Mouse (Mus musculus) midbrain, embryonic 15.5 days (tissue): Measurements from ENCODE around the gene Gpr146. TPM values are rescaled to one million over a fixed set of nuclear protein-coding genes. Genes with fewer than 3 reads are reported as not detected.

Experiments used
- ATAC-seq: fragments of 200-750 bp; cut with Nextera tagmentation; replicated peaks from 2 replicates; pipeline ENCODE4 v1.8.0; 2017; ENCODE audit warnings: moderate TSS enrichment
- H3K27ac ChIP-seq: fragments of 300-500 bp; sonication (generic); 2 replicates; pipeline ENCODE4 v1.5.1; 2015; ENCODE audit warnings: mild to moderate bottlenecking, inconsistent platforms
- H3K27me3 ChIP-seq: fragments of 300-500 bp; sonication (generic); replicated peaks from 2 replicates; pipeline ENCODE4 v1.6.1; 2015; ENCODE audit warnings: inconsistent platforms
- H3K36me3 ChIP-seq: fragments of 300-500 bp; sonication (generic); replicated peaks from 2 replicates; pipeline ENCODE4 v1.6.1; 2015; ENCODE audit warnings: inconsistent platforms
- H3K4me1 ChIP-seq: fragments of 300-500 bp; sonication (generic); 2 replicates; pipeline ENCODE4 v1.6.1; 2015; ENCODE audit warnings: inconsistent platforms
- H3K4me2 ChIP-seq: fragments of 300-500 bp; sonication (generic); 2 replicates; pipeline ENCODE4 v1.6.1; 2015; ENCODE audit warnings: inconsistent platforms, mild to moderate bottlenecking, moderate library complexity
- H3K4me3 ChIP-seq: fragments of 300-500 bp; sonication (generic); 2 replicates; pipeline ENCODE4 v1.5.1; 2015; ENCODE audit warnings: mild to moderate bottlenecking, inconsistent platforms
- H3K9ac ChIP-seq: fragments of 300-500 bp; sonication (generic); 2 replicates; pipeline ENCODE4 v1.6.1; 2015; ENCODE audit warnings: mild to moderate bottlenecking, inconsistent platforms
- H3K9me3 ChIP-seq: fragments of 300-500 bp; sonication (generic); 2 replicates; pipeline ENCODE4 v1.6.1; 2016; ENCODE audit warnings: inconsistent platforms
- WGBS: fragments of 180-500 bp; shearing (Covaris S2); methylation state at CpG from one replicate; pipeline ENCODE4 v1.1.7; 2015; ENCODE audit warnings: mixed read lengths; 5-methylcytosine and 5-hydroxymethylcytosine counted together
- polyA plus RNA-seq: library from polyadenylated mRNA; unstranded; fragments of >200 nt; fragmentation: Nextera tagmentation; extraction: Ambion mirVana; gene quantifications from 2 replicates; pipeline ENCODE4 v1.2.1, GENCODE M21; 2015

Gpr146 gene
- polyA plus RNA-seq, 1 experiment from 2014 or later: 2.5 TPM

DNA sequence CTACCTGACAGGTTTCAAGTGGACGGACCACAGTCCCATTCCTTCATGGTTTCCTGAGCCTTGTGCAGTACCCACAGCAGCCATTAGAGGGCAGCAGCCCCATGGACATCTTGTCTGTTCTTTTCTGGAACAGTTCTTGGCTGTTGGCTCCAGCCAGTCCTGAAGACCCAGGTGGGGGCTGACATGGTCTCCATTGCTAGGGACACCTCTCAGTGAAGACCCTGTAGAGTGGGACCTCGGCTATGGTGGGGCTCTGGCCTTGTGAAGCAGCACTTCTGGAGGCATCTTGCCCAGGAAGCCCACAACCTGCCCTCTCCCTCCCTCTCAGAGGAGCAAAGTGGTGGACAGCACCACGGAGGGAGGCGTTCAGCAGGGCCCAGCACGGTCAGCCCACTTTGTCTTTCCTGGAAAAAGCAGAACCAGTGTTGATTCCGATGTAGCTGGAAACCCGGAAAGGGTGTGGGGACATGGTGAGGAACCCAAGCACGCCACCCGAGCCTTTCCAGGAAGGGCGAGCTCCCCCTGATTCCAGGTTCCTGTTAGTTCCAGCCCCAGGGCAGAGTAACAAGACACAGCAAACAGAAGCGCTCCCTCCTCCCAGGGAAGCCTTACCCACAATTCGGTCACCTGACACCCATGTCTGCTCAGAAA, 13.1 kb upstream of the Gpr146 start:
- Histone ChIP-seq H3K4me3 (no peak overlapping the region), H3K4me1 (peaks cover 9% of the 10 kb centered on the region), H3K9me3 (no peaks in the 10 kb centered on the region), H3K27ac (0 out of 2 replicates have a peak overlapping the region, but pooled peaks have one; percentile 21), H3K9ac (no peak overlapping the region), H3K27me3 (no peaks in the 10 kb centered on the region), H3K4me2 (no peak overlapping the region), H3K36me3 (no peaks in the 10 kb centered on the region)
- ATAC-seq: peak; percentile 75
- 33% methylated on average over 12 of the region's 12 CpGs for WGBS

GRCm38 (mm10) chr5:139364911-139365571, 12.5 kb upstream of the Gpr146 start:
- WGBS: 34% methylated on average over 5 of the region's 5 CpGs
- Histone ChIP-seq H3K36me3 (no peaks in the 10 kb centered on the region), H3K27ac (0 out of 2 replicates have a peak overlapping the region, but pooled peaks have one; percentile 21), H3K4me3 (no peak overlapping the region), H3K4me2 (no peak overlapping the region), H3K9ac (no peak overlapping the region), H3K27me3 (no peaks in the 10 kb centered on the region), H3K4me1 (peaks cover 9% of the 10 kb centered on the region), H3K9me3 (no peaks in the 10 kb centered on the region)
- peak; percentile 50; the same call in 1 of the 2 replicates for ATAC-seq

- ATAC-seq: no peak
- H3K36me3 ChIP-seq: no peaks in the 10 kb centered on the region
- no peaks in the 10 kb centered on the region for H3K9me3 ChIP-seq
- H3K27me3 ChIP-seq: no peaks in the 10 kb centered on the region
- no peak overlapping the region for H3K27ac ChIP-seq
- no peak overlapping the region for H3K9ac ChIP-seq
- H3K4me3 ChIP-seq: no peak overlapping the region
- H3K4me1 ChIP-seq: peaks cover 9% of the 10 kb centered on the region
- no peak overlapping the region for H3K4me2 ChIP-seq
- WGBS: 61% methylated on average over 1 of the region's 1 CpGs
Measured at GRCm38 (mm10) chr5:139365827-139366226, 11.7 kb upstream of the Gpr146 start.

GRCm38 (mm10) chr5:139366484-139366883, 11.0 kb upstream of the Gpr146 start:
- H3K27me3 ChIP-seq: no peaks in the 10 kb centered on the region
- H3K4me1 ChIP-seq: peaks cover 13% of the 10 kb centered on the region
- no peak overlapping the region for H3K9ac ChIP-seq
- 77% methylated on average over 11 of the region's 11 CpGs for WGBS
- H3K4me2 ChIP-seq: no peak overlapping the region
- H3K4me3 ChIP-seq: no peak overlapping the region
- no peaks in the 10 kb centered on the region for H3K36me3 ChIP-seq
- no peak overlapping the region for H3K27ac ChIP-seq
- no peaks in the 10 kb centered on the region for H3K9me3 ChIP-seq
- no peak for ATAC-seq

GRCm38 (mm10) chr5:139367884-139368458, 9.5 kb upstream of the Gpr146 start:
- no peak overlapping the region for H3K4me3 ChIP-seq
- 90% methylated on average over 4 of the region's 4 CpGs for WGBS
- ATAC-seq: no peak
- no peak overlapping the region for H3K4me2 ChIP-seq
- no peaks in the 10 kb centered on the region for H3K9me3 ChIP-seq
- H3K4me1 ChIP-seq: peaks cover 23% of the 10 kb centered on the region
- H3K9ac ChIP-seq: no peak overlapping the region
- H3K27me3 ChIP-seq: no peaks in the 10 kb centered on the region
- H3K36me3 ChIP-seq: no peaks in the 10 kb centered on the region
- no peak overlapping the region for H3K27ac ChIP-seq

DNA sequence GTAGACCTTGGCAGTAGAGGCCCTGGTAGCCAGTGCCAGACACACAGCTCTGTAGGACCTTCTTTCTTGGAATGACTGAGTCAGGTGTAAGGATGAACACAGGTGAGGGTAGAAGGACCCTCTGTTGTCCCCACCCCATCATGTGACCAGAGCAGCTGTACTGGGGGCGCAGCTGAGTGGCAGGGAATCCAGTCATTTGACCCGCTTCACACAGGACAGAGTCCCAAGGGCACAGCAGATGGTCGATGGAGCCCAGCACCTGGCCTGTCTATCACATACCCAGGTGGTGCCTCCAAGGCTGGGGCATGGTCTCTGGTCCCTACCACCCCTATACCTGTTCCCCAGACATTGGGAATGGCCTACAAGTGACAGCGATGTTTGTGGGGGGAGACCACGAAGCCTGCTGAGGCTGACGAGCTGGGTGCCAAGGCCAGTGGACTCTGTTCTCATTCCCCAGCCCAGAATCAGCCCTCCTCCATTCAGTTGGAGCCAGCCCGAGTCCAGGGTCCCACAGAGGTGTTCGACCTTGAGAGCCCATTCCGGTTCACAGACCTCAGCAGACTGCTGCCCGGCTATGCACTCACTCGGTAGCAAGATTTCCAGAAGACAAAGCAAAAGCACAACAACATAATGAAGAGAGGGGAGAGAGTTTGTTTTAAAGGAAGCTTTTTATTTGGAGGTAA, 8.7 kb upstream of the Gpr146 start:
- no peak overlapping the region for H3K27ac ChIP-seq
- H3K4me3 ChIP-seq: no peak overlapping the region
- H3K36me3 ChIP-seq: no peaks in the 10 kb centered on the region
- H3K9ac ChIP-seq: no peak overlapping the region
- no peaks in the 10 kb centered on the region for H3K9me3 ChIP-seq
- H3K4me2 ChIP-seq: no peak overlapping the region
- 86% methylated on average over 11 of the region's 11 CpGs for WGBS
- no peak for ATAC-seq
- H3K27me3 ChIP-seq: no peaks in the 10 kb centered on the region
- H3K4me1 ChIP-seq: peaks cover 25% of the 10 kb centered on the region

DNA sequence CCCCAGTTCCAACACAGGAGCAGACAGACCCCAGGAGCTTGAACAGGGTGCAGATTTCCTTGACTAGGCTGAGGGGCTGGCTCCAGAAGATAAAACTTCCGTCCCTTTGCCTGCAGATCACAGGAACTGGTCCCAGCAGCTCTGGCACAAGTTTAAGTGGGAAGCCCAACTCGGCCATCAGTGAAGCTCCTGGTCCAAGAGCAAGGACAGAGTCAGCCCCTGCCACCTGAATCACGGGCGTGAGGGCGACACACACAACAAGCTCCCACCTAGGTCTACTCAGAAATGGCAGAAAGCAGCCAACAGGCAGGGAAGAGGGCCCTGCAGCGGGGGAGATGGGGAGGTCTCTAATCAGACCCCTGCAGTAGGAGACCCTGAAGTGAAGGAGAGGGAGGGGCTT, 7.2 kb upstream of the Gpr146 start:
- Histone ChIP-seq H3K4me3 (no peak overlapping the region), H3K27ac (no peak overlapping the region), H3K4me1 (peaks cover 16% of the 10 kb centered on the region), H3K9me3 (no peaks in the 10 kb centered on the region), H3K4me2 (no peak overlapping the region), H3K27me3 (no peaks in the 10 kb centered on the region), H3K36me3 (no peaks in the 10 kb centered on the region), H3K9ac (no peak overlapping the region)
- WGBS: 82% methylated on average over 6 of the region's 6 CpGs
- ATAC-seq: no peak

DNA sequence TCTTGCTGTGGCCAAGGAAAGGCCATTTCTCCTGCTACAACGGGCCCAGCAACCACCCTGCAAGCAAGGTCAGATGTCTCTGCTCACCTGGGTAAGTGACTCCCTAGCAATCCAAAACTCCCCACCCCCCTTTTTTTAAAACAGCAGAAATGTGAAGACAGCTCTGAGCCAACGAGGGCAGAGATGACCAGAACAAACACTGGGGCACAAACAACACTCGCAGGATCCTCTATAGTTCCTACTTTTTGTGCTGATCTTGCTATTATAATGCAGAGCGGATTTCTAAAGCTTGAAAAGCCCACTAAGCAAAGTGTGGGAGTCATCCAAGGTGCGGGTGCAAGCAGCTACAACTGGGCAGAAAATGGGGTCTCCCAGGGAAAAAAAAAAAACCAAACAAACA, 6.4 kb upstream of the Gpr146 start:
- WGBS: 55% methylated on average over 5 of the region's 5 CpGs
- H3K9ac ChIP-seq: peak overlapping the region; percentile 83; the same call in 1 of the 2 replicates
- peak overlapping the region; percentile 70 for H3K4me2 ChIP-seq
- H3K4me1 ChIP-seq: peaks cover 16% of the 10 kb centered on the region
- no peak overlapping the region for H3K27ac ChIP-seq
- no peak for ATAC-seq
- H3K27me3 ChIP-seq: no peaks in the 10 kb centered on the region
- peak overlapping the region; percentile 64; the same call in 1 of the 2 replicates for H3K4me3 ChIP-seq
- H3K9me3 ChIP-seq: no peaks in the 10 kb centered on the region
- H3K36me3 ChIP-seq: no peaks in the 10 kb centered on the region

DNA sequence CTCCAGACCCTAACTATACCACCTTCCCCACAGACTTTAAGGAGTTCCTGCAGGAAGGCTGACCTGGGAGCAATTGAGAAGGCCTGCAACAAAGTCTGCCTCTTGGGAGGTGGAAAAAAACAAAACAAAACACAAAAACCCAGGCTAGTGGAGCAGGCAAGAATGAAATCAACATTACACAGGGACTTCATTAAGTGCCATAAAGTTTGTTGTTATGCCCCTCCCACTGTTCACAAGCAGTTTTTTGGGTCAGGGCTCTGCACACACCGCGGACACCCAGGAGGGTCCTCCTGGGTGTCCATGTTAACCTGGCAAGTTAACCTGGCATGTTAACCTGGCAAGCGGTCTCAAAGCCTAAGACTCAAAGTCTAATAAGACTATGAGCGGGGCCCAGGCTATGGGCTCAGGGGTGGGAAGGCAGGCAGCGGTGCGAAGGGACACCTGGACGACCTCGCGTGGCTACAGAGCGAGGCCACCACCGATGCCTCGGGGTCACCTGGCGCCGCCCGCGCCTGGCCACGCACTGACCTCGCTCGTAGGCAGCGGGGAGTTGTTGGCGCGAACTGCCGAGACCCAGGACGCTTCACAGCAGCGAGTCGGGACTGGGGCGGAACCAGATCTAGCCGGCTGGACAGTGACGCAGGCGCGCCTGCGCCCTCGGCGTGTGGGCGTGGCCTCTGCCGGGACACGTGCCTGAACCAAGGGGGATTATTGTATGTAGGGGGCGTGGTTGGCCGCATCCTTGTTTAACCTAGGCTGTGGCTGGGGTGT, 5.7 kb upstream of the Gpr146 start:
- Histone ChIP-seq H3K4me3 (peak overlapping the region; percentile 64), H3K9me3 (no peaks in the 10 kb centered on the region), H3K27ac (peak overlapping the region; percentile 83), H3K27me3 (no peaks in the 10 kb centered on the region), H3K36me3 (no peaks in the 10 kb centered on the region), H3K4me1 (peaks cover 16% of the 10 kb centered on the region), H3K4me2 (peak overlapping the region; percentile 70), H3K9ac (peak overlapping the region; percentile 83)
- ATAC-seq: peak; percentile 95
- 2% methylated on average over 39 of the region's 39 CpGs for WGBS

DNA sequence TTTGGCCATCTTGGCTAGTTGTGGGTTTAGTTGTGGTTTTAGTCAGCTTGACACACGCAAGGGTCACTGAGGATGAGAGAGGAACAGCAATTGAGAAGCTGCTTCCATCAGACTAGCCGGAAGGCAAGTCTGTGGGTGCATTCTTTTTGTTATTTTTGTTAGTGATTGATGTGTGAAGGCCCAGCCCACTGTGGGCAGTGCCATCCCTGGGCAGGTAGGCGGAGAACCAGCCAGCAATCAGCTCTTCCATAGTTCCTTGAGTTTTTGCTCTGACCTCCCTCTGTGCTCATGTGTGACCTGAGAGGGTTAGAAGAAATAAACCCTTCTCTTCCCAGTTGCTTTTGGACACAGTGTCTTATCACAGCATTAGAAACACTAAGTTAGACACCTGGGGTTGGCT, 4.4 kb upstream of the Gpr146 start:
- Histone ChIP-seq H3K4me1 (peaks cover 16% of the 10 kb centered on the region), H3K27ac (no peak overlapping the region), H3K27me3 (no peaks in the 10 kb centered on the region), H3K4me2 (no peak overlapping the region), H3K36me3 (no peaks in the 10 kb centered on the region), H3K4me3 (no peak overlapping the region), H3K9ac (peak overlapping the region; percentile 83; the same call in 1 of the 2 replicates), H3K9me3 (no peaks in the 10 kb centered on the region)
- ATAC-seq: no peak
- WGBS: 77% methylated on average over 3 of the region's 3 CpGs

DNA sequence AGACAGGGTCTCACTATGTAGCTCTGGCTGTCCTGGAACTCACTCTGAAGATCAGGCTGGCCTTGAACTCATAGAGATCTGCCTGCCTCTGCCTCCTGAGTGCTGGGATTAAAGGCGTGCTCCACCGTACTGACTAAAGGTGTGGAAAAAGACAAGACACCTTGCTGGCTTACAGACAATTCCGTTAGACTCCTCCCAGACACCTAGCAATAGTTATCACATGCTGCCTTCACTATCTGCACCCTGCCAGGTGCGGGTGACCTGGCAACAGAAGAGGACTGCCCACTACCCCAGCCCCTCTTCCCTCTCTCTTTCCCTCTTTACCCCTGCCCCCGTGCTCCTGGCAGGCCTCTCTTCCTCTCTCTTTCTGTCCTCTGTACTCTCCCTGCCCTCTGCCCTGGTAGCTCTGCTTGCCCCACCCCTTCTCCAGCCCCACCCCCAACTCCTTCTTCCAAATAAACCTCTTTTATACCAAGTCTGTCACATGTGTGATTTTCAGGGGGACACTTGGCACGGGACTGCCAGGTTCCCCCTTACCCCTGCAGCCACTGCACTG, 3.5 kb upstream of the Gpr146 start:
- Histone ChIP-seq H3K4me2 (no peak overlapping the region), H3K9me3 (no peaks in the 10 kb centered on the region), H3K36me3 (no peaks in the 10 kb centered on the region), H3K9ac (no peak overlapping the region), H3K27me3 (no peaks in the 10 kb centered on the region), H3K4me1 (peaks cover 16% of the 10 kb centered on the region), H3K27ac (no peak overlapping the region), H3K4me3 (no peak overlapping the region)
- WGBS: 89% methylated on average over 6 of the region's 6 CpGs
- ATAC-seq: no peak
